Mouse (Mus musculus): Measurements from ENCODE around the gene Tmem51.

Gene Tmem51

GRCm38 (mm10) chr4:142084131-142084899 lies at the start of gene Tmem51:
Gene Tmem51, minus strand, starts transcription at chr4:142084304.
- no peak for DNase-seq (ENCODE audit: low spot score in 2 of 2)

- DNase-seq (ENCODE audit: low spot score in 2 of 2) = no peak
Measured at GRCm38 (mm10) chr4:142130162-142130561, 46.1 kb upstream of the Tmem51 start.

- no peak for DNase-seq (ENCODE audit: low spot score in 2 of 2)
Measured at GRCm38 (mm10) chr4:142127275-142127788, 43.2 kb upstream of the Tmem51 start.

GRCm38 (mm10) chr4:142126641-142127274 lies 42.7 kb upstream of the Tmem51 start:
- DNase-seq (ENCODE audit: low spot score in 2 of 2) = no peak

- DNase-seq (ENCODE audit: low spot score in 2 of 2) = no peak
Measured at GRCm38 (mm10) chr4:142121164-142121563, 37.1 kb upstream of the Tmem51 start.

- no peak for DNase-seq (ENCODE audit: low spot score in 2 of 2)
Measured at GRCm38 (mm10) chr4:142118522-142118921, 34.4 kb upstream of the Tmem51 start.

- DNase-seq (ENCODE audit: low spot score in 2 of 2) = no peak
Measured at GRCm38 (mm10) chr4:142117993-142118392, 33.9 kb upstream of the Tmem51 start.

- no peak for DNase-seq (ENCODE audit: low spot score in 2 of 2)
Measured at GRCm38 (mm10) chr4:142113306-142113705, 29.2 kb upstream of the Tmem51 start.

- DNase-seq (ENCODE audit: low spot score in 2 of 2) = no peak
Measured at GRCm38 (mm10) chr4:142103081-142103671, 19.1 kb upstream of the Tmem51 start.

GRCm38 (mm10) chr4:142098303-142098702 lies 14.2 kb upstream of the Tmem51 start:
- peak; percentile 73 to 82 for DNase-seq (ENCODE audit: low spot score in 2 of 2)

GRCm38 (mm10) chr4:142097871-142098270 lies 13.8 kb upstream of the Tmem51 start:
- DNase-seq (ENCODE audit: low spot score in 2 of 2) = no peak

- DNase-seq (ENCODE audit: low spot score in 2 of 2) = no peak
Measured at GRCm38 (mm10) chr4:142095513-142096241, 11.6 kb upstream of the Tmem51 start.

GRCm38 (mm10) chr4:142094386-142094785 lies 10.3 kb upstream of the Tmem51 start:
- no peak for DNase-seq (ENCODE audit: low spot score in 2 of 2)

- no peak for DNase-seq (ENCODE audit: low spot score in 2 of 2)
Measured at GRCm38 (mm10) chr4:142091100-142091499, 7.0 kb upstream of the Tmem51 start.

GRCm38 (mm10) chr4:142089966-142090365 lies 5.9 kb upstream of the Tmem51 start:
- DNase-seq (ENCODE audit: low spot score in 2 of 2) = no peak

GRCm38 (mm10) chr4:142088836-142089235 lies 4.7 kb upstream of the Tmem51 start:
- DNase-seq (ENCODE audit: low spot score in 2 of 2) = no peak

- no peak for DNase-seq (ENCODE audit: low spot score in 2 of 2)
Measured at GRCm38 (mm10) chr4:142088409-142088808, 4.3 kb upstream of the Tmem51 start.

GRCm38 (mm10) chr4:142084936-142085563 lies 946 bp upstream of the Tmem51 start:
- no peak for DNase-seq (ENCODE audit: low spot score in 2 of 2)

GRCm38 (mm10) chr4:142083762-142084130 lies 358 bp downstream of the Tmem51 start:
- DNase-seq (ENCODE audit: low spot score in 2 of 2) = no peak

GRCm38 (mm10) chr4:142083193-142083592 lies 911 bp downstream of the Tmem51 start:
- DNase-seq (ENCODE audit: low spot score in 2 of 2) = no peak

GRCm38 (mm10) chr4:142082703-142083102 lies 1.4 kb downstream of the Tmem51 start:
- no peak for DNase-seq (ENCODE audit: low spot score in 2 of 2)
